Mouse (Mus musculus) frontal cortex, postnatal 14 days (tissue): ENCODE results near the gene Frmd6.

Source experiments
- DNase-seq, 2 experiments: peaks; one replicate each; pipeline ENCODE4 v3.0.0; 2022; ENCODE audit warnings: low spot score in 2 of 2

The Frmd6 gene

GRCm38 (mm10) chr12:70851342-70851960 is 26.1 kb downstream of the Frmd6 start:
- DNase-seq, result no peak

GRCm38 (mm10) chr12:70853026-70853425 is 27.7 kb downstream of the Frmd6 start:
- no peak for DNase-seq

DNA sequence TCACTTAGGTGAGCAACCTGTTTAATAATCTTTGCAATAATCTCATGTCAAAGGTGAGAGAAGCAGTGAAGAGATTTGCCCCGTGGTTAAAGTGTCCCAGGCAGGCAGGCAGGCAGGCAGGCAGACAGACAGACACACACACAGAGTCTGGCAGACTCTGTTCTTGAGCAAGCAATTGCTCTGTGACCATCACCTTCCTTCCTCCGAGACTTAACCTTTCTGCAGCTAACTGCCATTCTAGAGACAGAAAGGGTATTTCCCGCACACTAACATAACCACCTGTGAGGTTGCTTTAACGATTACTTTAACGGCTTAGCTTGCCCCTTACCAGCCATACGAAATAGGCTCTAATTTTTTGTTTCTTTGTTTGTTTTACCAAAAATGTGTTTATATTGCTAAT is 30.4 kb downstream of the Frmd6 start:
- no peak for DNase-seq

DNA sequence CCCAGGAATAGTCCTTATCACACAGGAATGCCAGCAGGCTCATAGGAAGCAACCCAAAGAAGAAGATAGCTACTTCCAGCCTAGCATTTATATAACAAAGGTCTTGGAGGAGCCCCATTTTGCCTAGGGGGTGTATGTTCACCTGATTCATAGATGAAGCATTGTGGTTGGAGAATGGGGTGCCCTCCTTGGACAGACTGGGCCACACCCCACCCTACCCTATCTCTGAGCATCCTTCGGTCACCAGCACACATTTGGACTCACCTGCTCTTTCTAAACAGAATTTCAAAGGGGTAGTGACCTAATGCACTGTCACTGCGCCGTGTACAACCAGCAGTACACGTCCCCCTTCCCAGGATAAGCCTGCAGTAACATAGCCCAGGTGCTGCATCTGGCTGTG is 31.5 kb downstream of the Frmd6 start:
- DNase-seq, result no peak

DNA sequence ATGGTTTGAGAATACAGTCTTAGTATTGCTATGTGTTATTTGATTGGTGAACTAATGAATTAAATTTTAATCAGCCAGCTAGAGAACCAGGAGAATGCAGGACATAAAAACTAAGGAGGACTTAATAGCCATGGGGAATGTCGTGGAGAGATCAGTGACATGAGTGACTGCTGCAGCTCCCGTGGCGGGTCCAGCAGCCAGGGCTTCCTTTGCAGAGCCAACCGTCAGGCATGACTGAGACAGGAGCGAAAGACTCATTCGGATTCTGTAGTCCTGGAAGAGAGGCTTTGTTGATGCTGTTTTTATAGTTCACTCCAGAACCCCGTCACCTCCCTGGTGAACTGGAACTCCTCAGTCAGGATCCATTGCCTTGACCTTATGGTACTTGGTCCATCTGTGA is 38.0 kb downstream of the Frmd6 start:
- no peak for DNase-seq

DNA sequence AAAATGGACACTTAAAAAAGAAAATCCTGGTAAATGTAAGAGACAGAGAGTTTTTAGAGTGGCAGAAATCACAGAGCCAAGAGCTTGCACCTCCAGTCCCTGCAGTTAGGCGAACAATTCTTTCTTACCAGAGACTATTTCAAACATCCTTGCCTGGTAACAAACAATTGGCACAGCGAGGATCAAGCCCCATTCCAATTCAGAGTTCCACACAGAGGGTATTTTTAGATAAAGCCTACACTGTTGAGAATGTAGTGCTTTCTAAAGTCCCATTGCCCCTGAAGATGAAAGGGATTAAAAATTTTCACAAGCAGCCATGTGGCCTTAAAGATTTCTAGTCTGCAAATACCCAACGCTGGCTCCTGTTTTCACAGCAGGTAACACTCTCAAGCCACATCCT is 42.5 kb downstream of the Frmd6 start:
- DNase-seq, result no peak

GRCm38 (mm10) chr12:70868190-70868987 is 43.1 kb downstream of the Frmd6 start:
- DNase-seq, result no peak

- DNase-seq, result no peak
Measured at GRCm38 (mm10) chr12:70868988-70869291, 43.6 kb downstream of the Frmd6 start.

GRCm38 (mm10) chr12:70873544-70873943 is 48.2 kb downstream of the Frmd6 start:
- DNase-seq, result no peak

DNA sequence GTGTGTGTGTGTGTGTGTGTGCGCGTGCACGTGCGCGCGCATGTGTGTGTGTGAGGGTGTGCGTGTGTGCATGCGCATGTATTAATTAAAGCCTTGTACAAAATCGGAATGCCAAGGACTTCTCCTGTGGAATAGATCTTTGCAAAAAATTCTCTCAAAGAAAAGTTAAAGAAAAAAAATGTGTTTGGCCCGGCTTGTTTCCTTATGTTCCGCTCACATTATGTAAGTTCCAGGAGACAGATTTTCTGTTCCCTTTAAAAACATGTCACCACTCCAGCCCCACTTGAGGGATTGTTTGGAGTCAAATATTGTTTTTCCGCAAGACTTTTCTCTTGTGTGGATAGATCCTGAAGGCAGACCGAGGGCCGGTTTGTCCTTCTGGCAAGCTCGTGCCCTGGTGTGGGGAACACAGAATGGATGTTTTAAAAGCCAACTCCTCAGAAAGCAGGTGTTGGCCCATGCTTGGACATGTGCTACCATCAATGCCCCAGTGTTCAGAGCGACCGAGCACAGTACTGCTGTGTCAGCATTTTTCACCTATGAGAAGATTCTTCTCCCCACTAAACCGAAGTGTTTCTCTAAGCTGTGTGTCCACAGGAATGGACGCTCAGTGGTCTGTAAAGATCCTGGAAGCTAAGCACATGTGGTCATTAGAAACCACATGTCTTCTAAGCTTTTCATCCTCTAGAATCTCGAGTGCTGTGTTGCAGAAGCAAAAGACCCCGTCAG is 51.1 kb downstream of the Frmd6 start:
- no peak for DNase-seq

GRCm38 (mm10) chr12:70877926-70878710 is 52.8 kb downstream of the Frmd6 start:
- DNase-seq, result no peak

- DNase-seq, result no peak
Measured at GRCm38 (mm10) chr12:70880396-70880975, 55.2 kb downstream of the Frmd6 start.

GRCm38 (mm10) chr12:70881340-70881739 is 56.0 kb downstream of the Frmd6 start:
- DNase-seq, result no peak

DNA sequence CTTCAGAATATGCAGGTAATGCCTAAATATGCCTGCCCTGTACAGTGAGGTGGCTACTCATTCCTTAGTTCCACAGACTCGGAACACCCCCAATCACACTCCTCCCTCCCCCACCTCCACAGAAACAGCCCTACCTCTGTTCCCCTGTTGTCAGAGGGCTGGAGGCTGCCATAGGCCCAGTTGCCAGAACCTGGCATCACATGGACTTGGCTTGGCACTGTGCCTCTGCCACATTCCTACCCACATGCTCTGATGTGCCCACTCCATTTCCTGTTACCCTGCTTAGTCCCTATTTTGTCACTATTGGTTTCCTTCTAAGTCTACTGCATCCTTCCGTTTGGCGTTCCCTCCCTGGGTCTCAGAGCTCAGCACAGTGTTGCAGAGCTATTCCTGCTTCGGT is 56.5 kb downstream of the Frmd6 start:
- DNase-seq, result no peak

DNA sequence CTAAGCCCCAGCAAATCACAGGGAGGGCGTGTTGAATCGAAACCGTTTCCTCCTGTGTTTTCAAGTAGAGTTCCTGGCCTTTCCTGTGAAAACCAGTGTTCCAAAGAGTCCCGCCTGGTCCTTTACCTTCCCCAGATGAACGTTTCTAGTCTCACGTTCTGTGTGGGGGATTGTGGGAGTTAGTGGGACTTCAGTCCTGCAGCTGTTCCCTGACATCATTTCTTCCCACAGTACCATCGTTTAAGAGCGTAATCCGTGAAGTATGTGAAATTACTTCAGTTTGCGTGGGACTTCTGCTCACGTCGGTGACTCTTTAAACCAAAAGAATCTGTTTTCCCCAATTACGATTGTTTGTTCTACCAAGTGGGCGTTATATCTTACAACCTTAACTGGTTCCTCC is 57.8 kb downstream of the Frmd6 start:
- no peak for DNase-seq

DNA sequence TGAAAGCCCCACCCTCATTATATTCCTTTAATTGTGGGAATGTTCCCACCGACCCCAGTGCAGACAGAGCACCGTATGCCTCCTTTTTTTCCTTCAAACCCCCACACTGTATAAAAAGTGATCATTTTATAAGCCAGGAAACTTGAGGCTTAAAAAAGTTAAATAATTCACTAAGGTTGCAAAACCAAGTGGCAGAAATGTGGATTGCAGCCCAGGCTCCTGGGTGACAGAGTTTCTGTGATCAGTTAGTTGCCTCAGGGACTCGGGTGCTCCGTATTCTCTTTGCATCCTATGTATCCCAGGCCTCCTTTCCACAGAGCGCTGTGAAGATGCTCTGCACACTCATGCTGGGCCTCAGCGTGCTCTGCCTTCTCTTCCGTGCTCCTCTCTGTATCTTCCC is 58.8 kb downstream of the Frmd6 start:
- DNase-seq, result no peak

GRCm38 (mm10) chr12:70884973-70885372 is 59.7 kb downstream of the Frmd6 start:
- DNase-seq, result no peak

DNA sequence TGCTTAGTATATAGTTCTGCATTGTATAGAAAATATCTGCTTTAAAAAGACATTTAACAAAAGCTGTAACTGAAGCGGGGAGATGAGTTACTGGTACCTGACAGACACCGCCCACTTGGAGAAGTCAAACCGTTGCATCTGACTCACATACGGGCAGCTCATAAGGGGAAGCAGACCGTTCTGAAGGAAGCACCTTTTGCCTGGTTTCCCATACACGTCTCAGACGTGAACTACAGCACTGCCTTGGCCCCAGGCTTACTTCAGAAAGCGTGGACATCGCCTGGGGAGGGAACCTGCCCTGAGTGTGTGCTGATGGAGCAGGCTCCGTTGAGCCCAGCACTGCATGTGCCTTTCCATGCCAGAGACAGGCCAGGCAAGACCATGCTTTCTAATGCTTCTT is 60.3 kb downstream of the Frmd6 start:
- no peak for DNase-seq

DNA sequence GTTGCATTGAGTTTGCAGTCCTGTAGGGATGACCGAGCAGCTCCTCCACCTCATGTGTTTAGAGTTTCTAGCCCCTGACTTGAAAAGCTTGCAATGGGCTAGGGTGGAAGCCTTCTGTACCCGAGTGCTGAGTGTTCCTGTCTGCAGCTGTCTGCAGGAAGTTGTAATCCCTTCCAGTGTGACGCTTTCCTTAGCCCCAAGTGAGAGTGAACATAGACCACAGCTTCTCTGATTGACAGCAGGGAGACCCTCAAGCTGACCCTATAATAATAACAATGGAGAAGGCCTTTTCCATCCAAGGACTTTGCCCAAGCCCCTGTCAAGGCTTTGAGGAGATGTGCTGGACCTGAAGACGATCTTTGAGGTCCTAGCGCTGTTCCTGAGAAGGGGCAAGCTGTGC is 65.1 kb downstream of the Frmd6 start:
- no peak for DNase-seq

DNA sequence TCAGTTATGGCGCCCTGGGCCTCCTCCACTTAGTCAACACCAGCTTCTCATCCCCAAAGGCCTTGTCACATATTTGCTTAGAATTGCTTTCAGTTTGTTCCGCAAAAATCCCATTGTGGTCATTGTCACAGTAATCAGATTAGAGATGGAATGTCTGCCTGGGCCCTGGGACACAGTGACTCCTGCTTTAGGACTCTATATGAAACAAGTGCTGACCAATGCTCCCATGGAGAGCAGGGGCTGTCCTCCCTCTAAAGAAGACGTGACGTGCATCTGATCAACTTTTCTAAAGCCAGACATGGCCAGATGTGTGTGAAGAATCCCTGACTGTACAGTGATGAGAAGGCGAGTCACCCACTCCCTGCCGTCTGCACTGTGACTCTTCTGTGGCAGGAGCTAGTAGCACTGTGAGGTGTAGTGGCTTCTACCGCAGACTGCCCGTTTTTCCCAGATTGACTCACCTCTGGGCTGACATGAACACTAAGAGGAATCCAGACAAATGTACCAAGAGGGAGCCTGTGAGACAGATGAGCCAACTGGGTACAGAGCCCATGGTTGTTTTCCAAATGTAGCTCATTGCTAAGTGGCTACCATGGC is 65.7 kb downstream of the Frmd6 start:
- no peak for DNase-seq

DNA sequence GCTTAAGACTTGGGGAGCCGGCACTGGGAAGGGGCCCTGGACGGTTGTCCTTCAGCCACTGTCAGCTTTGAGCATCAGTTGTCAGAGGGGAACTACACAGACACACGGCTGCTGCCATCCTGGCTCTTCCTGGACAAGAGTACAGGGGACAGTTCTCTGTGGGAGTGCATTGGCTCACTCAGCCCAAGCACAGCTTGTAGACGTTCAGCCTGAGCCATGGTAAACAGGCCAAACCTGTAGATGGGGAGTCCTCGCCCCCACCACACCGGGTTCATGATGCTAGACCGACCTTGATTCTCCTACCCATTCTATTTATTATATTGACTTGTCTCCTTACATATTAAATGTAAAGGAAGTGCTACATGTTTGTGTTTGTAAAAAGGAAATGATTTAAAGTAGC is 70.0 kb downstream of the Frmd6 start:
- no peak for DNase-seq

GRCm38 (mm10) chr12:70896068-70896467 is 70.8 kb downstream of the Frmd6 start:
- DNase-seq, result no peak
